Mouse (Mus musculus) bone marrow, adult 2 months (tissue): ENCODE results near the gene Osgin1. TPM values are rescaled to one million over a fixed set of nuclear protein-coding genes. Genes with fewer than 3 reads are reported as not detected.

ENCODE experiments used
- H3K27ac ChIP-seq: fragments of 200-500 bp; 2 replicates; pipeline ENCODE4 v1.5.1; 2012; ENCODE audit warnings: low read depth, mild to moderate bottlenecking, control low read depth, inconsistent platforms, low read length; ENCODE audit not compliant: control insufficient read depth, poor library complexity, insufficient read depth
- H3K4me1 ChIP-seq: fragments of 200-500 bp; 2 replicates; pipeline ENCODE4 v1.6.1; 2011; ENCODE audit warnings: low read length; ENCODE audit not compliant: control insufficient read depth, insufficient read depth
- H3K4me3 ChIP-seq: fragments of 200-500 bp; replicated peaks from 2 replicates; pipeline ENCODE3; 2011; ENCODE audit warnings: mild to moderate bottlenecking, low read depth, low read length, control low read depth; ENCODE audit not compliant: control insufficient read depth
- CTCF ChIP-seq: fragments of 200-500 bp; IDR thresholded peaks from 2 replicates; pipeline ENCODE4 v1.5.1; 2011; ENCODE audit warnings: low read length, control low read depth; ENCODE audit not compliant: control insufficient read depth, insufficient read depth
- POLR2A ChIP-seq: fragments of 200-500 bp; IDR thresholded peaks from 2 replicates; pipeline ENCODE4 v1.6.1; 2011; ENCODE audit warnings: low read depth, mild to moderate bottlenecking, control low read depth, low read length, borderline replicate concordance; ENCODE audit not compliant: control insufficient read depth
- WGBS: fragments of 180-500 bp; shearing (Covaris S2); methylation state at CpG from one replicate; pipeline ENCODE4 v1.1.7; 2018; 5-methylcytosine and 5-hydroxymethylcytosine counted together
- polyA plus RNA-seq: library from polyadenylated mRNA; stranded (reverse); fragments of >200 nt; gene quantifications from 2 replicates; pipeline ENCODE4 v1.2.4, GENCODE M21; 2011; ENCODE audit warnings: low replicate concordance; ENCODE audit not compliant: missing spikeins, insufficient read depth, insufficient read length

Osgin1 gene
- polyA plus RNA-seq, 1 experiment: 5.5 TPM

GRCm38 (mm10) chr8:119427634-119428349 lies 6.1 kb upstream of the Osgin1 start:
- H3K27ac ChIP-seq: no peak overlapping the region; the same call in 1 of the 2 replicates
- H3K4me3 ChIP-seq: no peak overlapping the region
- no peak for TF ChIP-seq CTCF
- TF ChIP-seq POLR2A: no peak
- H3K4me1 ChIP-seq: peaks cover 23% of the 10 kb centered on the region
- 66% methylated on average over 12 of the region's 12 CpGs for WGBS

- Histone ChIP-seq H3K4me1 (peaks cover 21% of the 10 kb centered on the region), H3K27ac (no peak overlapping the region), H3K4me3 (no peak overlapping the region)
- TF ChIP-seq POLR2A: no peak
- TF ChIP-seq CTCF: no peak
- WGBS: 68% methylated on average over 7 of the region's 7 CpGs
These were observed 5.6 kb upstream of the Osgin1 start for GRCm38 (mm10) chr8:119428350-119428740.

GRCm38 (mm10) chr8:119428766-119429327 lies 5.1 kb upstream of the Osgin1 start:
- 63% methylated on average over 5 of the region's 5 CpGs for WGBS
- H3K4me3 ChIP-seq: no peak overlapping the region
- peaks cover 21% of the 10 kb centered on the region for H3K4me1 ChIP-seq
- no peak overlapping the region for H3K27ac ChIP-seq
- TF ChIP-seq POLR2A: no peak
- TF ChIP-seq CTCF: no peak

- TF ChIP-seq POLR2A (no peak), CTCF (no peak)
- Histone ChIP-seq H3K4me1 (peaks cover 21% of the 10 kb centered on the region), H3K4me3 (no peak overlapping the region), H3K27ac (no peak overlapping the region)
- 77% methylated on average over 3 of the region's 3 CpGs for WGBS
These were observed 4.4 kb upstream of the Osgin1 start for GRCm38 (mm10) chr8:119429552-119429951.

- no peak overlapping the region for H3K27ac ChIP-seq
These were observed 3.7 kb upstream of the Osgin1 start for GRCm38 (mm10) chr8:119430250-119430649.

GRCm38 (mm10) chr8:119430690-119431089 lies 3.2 kb upstream of the Osgin1 start:
- TF ChIP-seq CTCF (no peak), POLR2A (no peak)
- H3K27ac ChIP-seq: no peak overlapping the region
- H3K4me3 ChIP-seq: no peak overlapping the region
- 88% methylated on average over 7 of the region's 7 CpGs for WGBS
- peaks cover 12% of the 10 kb centered on the region for H3K4me1 ChIP-seq

More at GRCm38 (mm10) chr8:119430250-119430649, 3.7 kb upstream of the Osgin1 start:
- Histone ChIP-seq H3K4me3 (no peak overlapping the region), H3K4me1 (peaks cover 15% of the 10 kb centered on the region)
- TF ChIP-seq CTCF: no peak
- no peak for TF ChIP-seq POLR2A
- 73% methylated on average over 8 of the region's 8 CpGs for WGBS

GRCm38 (mm10) chr8:119432372-119432771 lies 1.6 kb upstream of the Osgin1 start:
- H3K4me1 ChIP-seq: peaks cover 7% of the 10 kb centered on the region
- H3K27ac ChIP-seq: no peak overlapping the region
- TF ChIP-seq CTCF: no peak
- no peak for TF ChIP-seq POLR2A
- 82% methylated on average over 3 of the region's 3 CpGs for WGBS
- no peak overlapping the region for H3K4me3 ChIP-seq

GRCm38 (mm10) chr8:119434569-119434968 lies 645 bp downstream of the Osgin1 start:
- peaks cover 3% of the 10 kb centered on the region for H3K4me1 ChIP-seq
- 85% methylated on average over 6 of the region's 6 CpGs for WGBS
- H3K27ac ChIP-seq: no peak overlapping the region
- TF ChIP-seq POLR2A: no peak
- TF ChIP-seq CTCF: no peak
- H3K4me3 ChIP-seq: no peak overlapping the region
